Mouse (Mus musculus) lung, postnatal 14 days (tissue): ENCODE measurements around the gene Atg2a.
"Not testable (repeated sequence)": the region's sequence is repeated elsewhere in the genome, so short reads cannot be mapped to it uniquely, and the experiment has no call there.

Experiments used
- DNase-seq: peaks from one replicate; pipeline ENCODE4 v3.0.0; 2021

Gene Atg2a

DNA sequence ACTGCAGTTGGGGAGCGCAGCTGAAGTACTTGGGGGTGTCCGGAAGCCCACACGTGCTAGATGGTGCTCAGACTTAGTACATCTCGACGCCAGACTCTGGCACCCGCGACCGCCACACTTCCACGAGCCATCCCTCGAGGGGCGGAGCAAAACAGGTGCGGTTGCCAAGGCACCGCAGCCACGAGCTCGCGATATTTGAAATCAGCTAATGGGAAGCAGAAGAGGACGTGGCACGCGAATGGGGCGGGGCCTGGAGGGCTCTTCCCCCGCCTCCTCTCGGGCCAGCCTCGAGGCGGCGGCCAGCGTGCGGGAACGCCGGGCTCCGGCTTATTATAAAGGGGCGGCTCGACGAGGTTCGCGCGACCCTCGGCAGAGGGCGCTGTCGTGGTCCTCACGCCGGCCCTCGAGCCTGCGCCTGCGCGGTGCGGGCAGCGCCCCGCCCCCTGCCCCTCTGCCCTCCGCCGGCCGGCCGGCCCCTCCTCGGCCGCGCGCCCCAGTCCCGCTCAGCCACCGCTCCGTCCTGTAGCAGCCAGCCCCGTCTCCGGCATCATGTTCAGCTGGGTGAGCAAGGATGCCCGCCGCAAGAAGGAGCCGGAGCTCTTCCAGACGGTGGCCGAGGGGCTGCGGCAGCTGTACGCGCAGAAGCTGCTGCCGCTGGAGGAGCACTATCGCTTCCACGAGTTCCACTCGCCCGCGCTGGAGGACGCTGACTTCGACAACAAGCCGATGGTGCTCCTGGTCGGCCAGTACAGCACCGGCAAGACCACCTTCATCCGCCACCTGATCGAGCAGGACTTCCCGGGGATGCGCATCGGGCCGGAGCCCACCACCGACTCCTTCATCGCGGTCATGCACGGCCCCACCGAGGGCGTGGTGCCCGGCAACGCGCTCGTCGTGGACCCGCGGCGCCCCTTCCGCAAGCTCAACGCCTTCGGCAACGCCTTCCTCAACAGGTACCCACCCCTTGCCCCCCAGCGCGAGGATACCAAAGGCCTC lies 35.3 kb downstream of the Atg2a start, which contains the start of gene Ehd1:
TSS of gene Ehd1 (plus strand) at position 300 of the 996 bp plus-strand sequence.
- peak; percentile 98 for DNase-seq

GRCm38 (mm10) chr19:6277661-6278438 lies 36.4 kb downstream of the Atg2a start:
- DNase-seq: peak; percentile 81

GRCm38 (mm10) chr19:6278439-6279073 lies 37.1 kb downstream of the Atg2a start:
- DNase-seq: no peak

- DNase-seq: no peak
Observed at GRCm38 (mm10) chr19:6279481-6280144, 38.1 kb downstream of the Atg2a start.

DNA sequence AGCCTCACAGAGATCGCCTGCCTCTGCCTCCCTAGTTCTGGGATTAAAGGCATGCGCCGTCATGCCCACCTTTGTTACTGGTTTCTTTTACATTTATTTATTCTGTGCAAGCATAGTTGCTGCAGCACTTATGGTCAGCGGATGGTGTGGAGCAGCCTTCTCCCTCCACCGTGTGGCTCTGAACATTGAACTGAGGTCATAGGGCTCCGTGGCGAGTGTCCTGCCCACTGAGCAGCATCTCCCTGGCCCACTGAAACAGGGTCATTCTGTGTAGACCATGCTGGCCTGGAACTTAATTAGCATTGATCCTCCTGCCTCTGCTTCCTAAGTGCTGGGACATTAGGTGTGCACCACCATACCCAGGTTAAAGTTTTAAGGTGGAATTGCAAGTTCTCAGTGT lies 39.1 kb downstream of the Atg2a start:
- DNase-seq: no peak

DNA sequence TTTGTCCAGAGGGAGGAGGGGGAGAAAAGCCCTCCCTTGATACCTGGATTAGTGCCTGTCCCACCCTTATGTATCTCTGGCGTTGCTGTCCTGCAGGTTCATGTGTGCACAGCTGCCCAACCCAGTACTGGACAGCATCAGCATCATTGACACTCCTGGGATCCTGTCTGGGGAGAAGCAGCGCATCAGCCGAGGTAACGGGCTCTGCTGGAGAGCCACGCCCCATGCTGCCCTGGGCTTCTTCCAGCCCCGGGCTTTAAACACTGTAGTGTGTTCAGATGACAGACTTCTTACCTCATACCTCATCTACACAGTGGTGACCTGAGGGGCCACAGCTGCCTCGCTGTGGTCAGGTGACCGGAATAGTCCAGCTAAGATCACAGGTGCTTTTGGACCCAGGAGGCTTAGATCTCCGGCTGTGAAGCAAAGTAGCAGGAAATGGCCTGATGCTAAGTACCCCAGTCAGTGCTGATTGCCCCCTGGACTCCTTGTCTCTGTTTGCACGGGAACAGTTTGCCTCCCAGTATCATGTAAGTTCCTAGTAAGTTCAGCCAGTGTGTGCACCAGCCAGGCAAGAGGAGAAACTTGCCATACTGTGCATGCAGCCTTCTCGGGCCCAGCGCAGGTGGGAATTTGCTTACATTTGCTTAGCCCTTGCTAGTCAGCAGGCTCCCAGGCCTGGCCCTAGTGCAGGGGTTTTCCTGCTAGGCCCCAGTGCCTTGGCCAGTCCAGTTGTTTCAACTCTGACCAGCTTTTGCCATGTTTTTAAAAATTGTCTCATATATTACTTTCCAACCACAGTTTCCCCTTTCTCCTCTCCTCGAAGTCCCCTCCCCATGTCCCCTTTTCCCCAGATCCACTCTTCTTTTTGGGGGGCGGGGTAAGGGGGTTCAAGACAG lies 39.9 kb downstream of the Atg2a start:
- DNase-seq: no peak

GRCm38 (mm10) chr19:6283001-6283400 lies 41.5 kb downstream of the Atg2a start:
- DNase-seq: no peak

DNA sequence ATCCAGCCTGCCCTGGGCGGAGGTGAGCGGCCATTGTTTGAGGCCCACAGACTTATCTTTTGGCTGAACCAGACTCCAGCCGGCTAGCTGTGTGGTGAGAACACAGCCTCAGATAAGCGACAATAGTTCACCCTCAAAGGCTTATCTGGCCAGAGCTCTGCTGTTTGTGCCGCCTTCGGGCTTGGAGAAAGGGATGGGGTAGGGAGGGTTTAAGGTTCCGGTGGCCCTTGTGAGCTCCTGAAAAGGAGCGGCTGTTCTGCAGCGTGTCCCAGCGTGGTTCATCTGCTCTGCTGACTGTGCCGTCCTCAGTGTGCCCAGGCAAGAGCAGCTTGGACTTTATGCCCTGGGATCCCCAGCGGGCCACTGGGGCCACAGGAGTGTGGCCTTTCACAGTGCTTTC lies 43.0 kb downstream of the Atg2a start:
- no peak for DNase-seq

- DNase-seq: no peak
Observed at GRCm38 (mm10) chr19:6285226-6285625, 43.8 kb downstream of the Atg2a start.

DNA sequence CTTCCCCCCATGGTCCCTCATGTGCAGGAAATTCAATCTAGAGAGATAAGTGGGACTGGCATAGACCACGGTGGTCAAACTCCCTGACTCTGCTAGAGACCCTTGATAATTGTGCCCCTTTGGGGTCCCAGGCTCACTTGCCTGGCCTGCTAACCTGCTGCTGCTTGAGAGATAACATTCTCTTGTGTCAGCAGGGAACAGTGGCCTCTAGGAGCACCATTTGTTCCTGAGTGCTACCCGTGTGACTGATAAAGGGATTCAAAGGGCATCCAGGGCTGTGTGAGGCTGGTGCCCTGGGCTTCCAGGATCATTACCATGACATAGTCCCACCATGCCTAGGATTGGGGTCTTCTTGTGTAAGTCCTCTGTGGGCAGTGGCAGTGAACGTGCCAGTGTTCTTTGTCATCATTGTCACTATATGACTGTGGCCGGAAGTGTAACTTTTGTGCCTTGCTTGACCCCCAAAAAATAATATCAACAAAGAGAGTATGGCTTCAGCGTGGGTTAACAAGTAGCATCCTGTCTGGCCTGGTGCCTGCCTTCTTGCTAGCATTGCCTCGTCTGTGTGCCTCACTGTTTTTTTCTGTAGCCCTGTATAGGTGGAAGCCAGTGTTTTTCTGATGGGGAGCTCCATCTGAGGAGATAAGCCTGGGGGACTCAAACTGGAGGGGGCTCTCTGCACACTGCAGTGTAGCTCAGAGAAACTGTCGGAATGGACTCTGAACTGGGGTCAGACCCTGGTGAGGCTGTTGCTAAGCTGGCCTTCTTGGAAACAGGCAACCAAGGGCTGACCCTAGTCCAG lies 44.4 kb downstream of the Atg2a start:
- DNase-seq: peak; percentile 55

- no peak for DNase-seq
Observed at GRCm38 (mm10) chr19:6286434-6287401, 45.2 kb downstream of the Atg2a start.

DNA sequence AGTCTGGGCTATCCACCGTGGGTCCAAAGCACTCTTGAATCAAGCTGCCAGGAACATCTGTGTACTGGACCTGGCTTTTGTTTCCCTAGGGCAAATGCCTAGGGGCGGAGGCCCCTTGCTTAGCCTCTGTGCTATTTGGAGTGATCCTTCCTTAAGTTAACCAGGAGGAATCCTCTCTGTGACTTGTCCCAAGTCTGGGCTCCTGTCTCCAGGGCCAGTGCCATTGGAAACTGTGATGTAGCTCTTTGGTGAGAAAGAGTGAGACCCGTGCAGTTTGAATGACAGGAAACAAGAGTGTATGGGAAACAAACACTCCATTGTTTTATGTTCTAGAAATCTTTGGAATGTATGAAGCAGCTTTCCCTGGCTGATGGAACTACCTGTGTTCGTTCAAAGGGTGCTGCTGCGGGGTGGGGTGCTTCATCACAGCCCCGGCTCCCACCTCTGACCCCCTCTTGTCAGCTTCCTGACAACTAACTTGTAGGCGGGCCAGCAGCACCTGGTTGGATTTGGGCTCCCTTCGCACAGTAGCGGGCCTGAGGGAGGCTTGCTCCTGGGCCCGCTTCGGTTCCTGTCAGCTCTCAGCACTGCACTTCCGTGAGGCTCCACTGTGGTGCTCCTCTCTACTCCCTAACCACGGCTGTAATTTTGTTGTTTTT lies 46.9 kb downstream of the Atg2a start:
- DNase-seq: no peak

GRCm38 (mm10) chr19:6289696-6290238 lies 48.3 kb downstream of the Atg2a start:
- DNase-seq: no peak

DNA sequence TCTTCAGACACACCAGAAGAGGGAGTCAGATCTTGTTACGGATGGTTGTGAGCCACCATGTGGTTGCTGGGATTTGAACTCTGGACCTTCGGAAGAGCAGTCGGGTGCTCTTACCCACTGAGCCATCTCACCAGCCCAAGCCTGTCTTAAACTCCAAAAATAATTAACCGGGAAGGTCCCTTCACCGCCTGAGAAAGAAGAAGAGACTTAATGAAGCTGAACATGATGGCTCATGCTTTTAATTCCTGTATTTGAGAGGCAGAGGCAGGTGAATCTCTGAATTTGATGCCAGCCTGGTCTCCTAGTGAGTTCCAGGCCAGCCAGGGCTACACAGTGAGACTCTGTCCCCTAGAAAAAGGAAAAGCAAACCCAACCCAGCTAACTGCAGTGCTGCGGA lies 49.2 kb downstream of the Atg2a start:
- not testable (repeated sequence) for DNase-seq

DNA sequence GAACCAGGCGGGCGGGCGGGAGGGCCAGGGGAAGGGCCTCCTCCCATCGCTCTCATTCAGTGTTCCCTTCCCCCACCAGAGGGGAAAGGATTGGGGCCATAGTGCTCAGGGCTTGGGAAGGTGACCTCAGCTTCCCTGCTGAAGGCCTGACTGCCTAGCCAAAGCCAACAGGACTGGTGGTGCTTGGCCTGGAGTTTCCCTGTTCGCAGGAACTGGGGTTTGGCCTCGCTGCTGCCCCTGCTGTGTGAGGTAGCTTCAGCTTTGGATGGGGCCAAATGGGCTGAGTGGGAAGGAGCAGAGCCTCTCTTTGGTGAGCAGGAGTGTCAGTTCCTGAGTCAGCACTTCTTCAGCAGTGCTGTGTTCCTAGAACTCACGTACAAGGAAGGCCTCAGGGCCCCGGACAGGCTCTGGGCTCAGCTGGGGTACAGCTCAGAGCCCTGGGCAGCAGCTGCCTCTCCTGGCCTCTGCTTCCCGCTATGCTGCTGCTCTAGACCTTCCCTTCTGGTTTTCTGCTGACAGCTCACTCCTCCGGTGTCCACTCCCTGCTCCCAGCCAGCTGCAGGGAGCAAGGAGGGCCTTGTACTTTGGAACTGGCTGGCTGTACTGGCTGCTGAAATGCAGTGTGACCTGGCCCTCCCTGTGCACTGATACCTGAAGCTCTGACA lies 49.8 kb downstream of the Atg2a start:
- no peak for DNase-seq

GRCm38 (mm10) chr19:6292262-6292661 lies 50.8 kb downstream of the Atg2a start:
- DNase-seq: no peak

GRCm38 (mm10) chr19:6294301-6294700 lies 52.8 kb downstream of the Atg2a start:
- DNase-seq: no peak
